Mouse (Mus musculus): ENCODE results near the gene Chit1. TPM values are rescaled to one million over a fixed set of nuclear protein-coding genes. Genes with fewer than 3 reads are reported as not detected.
A peak's percentile ranks its signal among the peaks of the same experiment; 100 is the strongest.

Gene Chit1
- polyA plus RNA-seq, 1 experiment from 2014 or later, result not detected

DNA sequence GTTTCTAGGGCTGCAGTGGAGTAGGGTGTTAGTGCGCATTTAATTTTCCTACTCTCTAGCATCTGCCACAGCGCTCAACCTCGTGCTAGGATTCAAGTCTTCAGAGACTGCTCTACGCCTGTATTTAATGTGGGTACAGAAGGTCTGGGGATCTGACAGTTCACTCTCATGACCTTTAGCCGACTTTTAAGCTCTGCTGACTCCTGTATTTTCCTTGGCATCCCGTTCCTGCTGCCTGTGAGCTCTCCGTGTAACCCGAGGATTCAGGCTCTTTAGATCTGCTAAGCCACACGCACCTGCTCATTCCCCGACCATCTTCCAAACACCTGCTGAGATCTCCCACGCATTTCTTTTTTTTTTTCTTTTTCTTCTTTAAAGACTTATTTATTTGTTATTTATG, 22.3 kb downstream of the Chit1 start:
- H3K4me2 ChIP-seq (replicated peaks), result no peak overlapping the region
- ATAC-seq, result no peak
- no peaks in the 10 kb centered on the region for H3K9me3 ChIP-seq
- H3K27ac ChIP-seq, result no peak overlapping the region
- WGBS, result 56% methylated on average over 11 of the region's 11 CpGs
- no peaks in the 10 kb centered on the region for H3K4me1 ChIP-seq (replicated peaks)
- H3K9ac ChIP-seq, result no peak overlapping the region
- H3K36me3 ChIP-seq, result no peaks in the 10 kb centered on the region
- H3K27me3 ChIP-seq (replicated peaks), result no peaks in the 10 kb centered on the region
- no peak overlapping the region for H3K4me3 ChIP-seq (replicated peaks)

DNA sequence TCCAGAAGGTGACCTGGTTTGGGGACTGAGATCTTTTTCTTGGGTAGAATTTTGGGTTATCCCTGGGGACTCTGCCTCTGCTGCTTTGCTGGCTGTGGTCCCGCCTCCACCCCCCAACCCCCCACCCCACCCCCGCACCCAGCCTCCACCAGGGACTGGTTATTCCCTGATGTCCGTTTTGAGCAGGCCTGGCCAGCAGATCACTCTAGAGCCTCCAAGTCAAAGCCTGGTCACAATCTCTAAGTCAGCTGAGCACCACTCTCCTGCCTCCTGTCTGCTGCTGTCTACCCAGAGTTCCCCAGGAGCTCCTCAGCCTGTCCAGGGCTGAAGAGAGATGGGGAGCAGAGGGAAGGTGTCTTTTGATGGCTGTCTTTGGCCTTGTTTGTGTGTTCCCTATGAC, 25.3 kb downstream of the Chit1 start:
- no peak for ATAC-seq
- no peaks in the 10 kb centered on the region for H3K4me1 ChIP-seq (replicated peaks)
- 58% methylated on average over 3 of the region's 3 CpGs for WGBS
- H3K9me3 ChIP-seq, result no peaks in the 10 kb centered on the region
- H3K4me2 ChIP-seq (replicated peaks), result no peak overlapping the region
- no peaks in the 10 kb centered on the region for H3K27me3 ChIP-seq (replicated peaks)
- no peak overlapping the region for H3K27ac ChIP-seq
- no peaks in the 10 kb centered on the region for H3K36me3 ChIP-seq
- H3K9ac ChIP-seq, result no peak overlapping the region
- no peak overlapping the region for H3K4me3 ChIP-seq (replicated peaks)

DNA sequence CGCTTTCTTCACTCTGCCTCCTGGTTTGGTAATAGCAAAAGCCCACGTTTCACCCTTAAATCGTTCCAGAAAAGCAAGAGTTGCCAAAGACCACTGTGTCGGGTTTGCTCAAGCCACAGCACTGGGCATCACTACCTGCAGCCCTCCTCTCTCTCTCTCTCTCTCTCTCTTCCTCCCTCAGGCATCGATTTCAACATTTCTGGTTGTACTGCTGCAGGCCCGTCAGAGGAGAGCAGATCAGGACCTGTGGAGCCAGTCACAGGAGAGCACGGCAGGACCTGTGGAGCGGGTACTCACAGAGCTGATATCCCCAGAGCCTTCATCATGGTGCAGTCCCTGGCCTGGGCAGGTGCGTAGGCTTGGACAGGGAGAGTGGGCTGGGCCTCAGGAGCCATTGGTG, 27.4 kb downstream of the Chit1 start:
- no peak overlapping the region for H3K27ac ChIP-seq
- no peak overlapping the region for H3K9ac ChIP-seq
- H3K4me1 ChIP-seq (replicated peaks), result no peaks in the 10 kb centered on the region
- H3K27me3 ChIP-seq (replicated peaks), result no peaks in the 10 kb centered on the region
- no peaks in the 10 kb centered on the region for H3K36me3 ChIP-seq
- no peak for ATAC-seq
- no peak overlapping the region for H3K4me3 ChIP-seq (replicated peaks)
- H3K4me2 ChIP-seq (replicated peaks), result no peak overlapping the region
- WGBS, result 83% methylated on average over 9 of the region's 9 CpGs
- H3K9me3 ChIP-seq, result no peaks in the 10 kb centered on the region

- no peak overlapping the region for H3K4me2 ChIP-seq (replicated peaks)
- no peaks in the 10 kb centered on the region for H3K36me3 ChIP-seq
- ATAC-seq, result no peak
- WGBS, result 66% methylated on average over 4 of the region's 4 CpGs
- H3K9me3 ChIP-seq, result no peaks in the 10 kb centered on the region
- no peak overlapping the region for H3K27ac ChIP-seq
- H3K9ac ChIP-seq, result no peak overlapping the region
- no peaks in the 10 kb centered on the region for H3K27me3 ChIP-seq (replicated peaks)
- H3K4me1 ChIP-seq (replicated peaks), result no peaks in the 10 kb centered on the region
- no peak overlapping the region for H3K4me3 ChIP-seq (replicated peaks)
Measured at GRCm38 (mm10) chr1:134142363-134142794, 31.3 kb downstream of the Chit1 start.

GRCm38 (mm10) chr1:134146066-134146465, 35.0 kb downstream of the Chit1 start:
- WGBS, result 86% methylated on average over 8 of the region's 8 CpGs
- H3K27ac ChIP-seq, result no peak overlapping the region
- no peak for ATAC-seq
- no peak overlapping the region for H3K4me3 ChIP-seq (replicated peaks)
- H3K9me3 ChIP-seq, result no peaks in the 10 kb centered on the region
- H3K27me3 ChIP-seq (replicated peaks), result no peaks in the 10 kb centered on the region
- no peaks in the 10 kb centered on the region for H3K4me1 ChIP-seq (replicated peaks)
- H3K4me2 ChIP-seq (replicated peaks), result no peak overlapping the region
- no peaks in the 10 kb centered on the region for H3K36me3 ChIP-seq
- no peak overlapping the region for H3K9ac ChIP-seq

GRCm38 (mm10) chr1:134150076-134150475, 39.0 kb downstream of the Chit1 start:
- Histone ChIP-seq H3K27me3 (replicated peaks) (no peaks in the 10 kb centered on the region), H3K4me1 (replicated peaks) (no peaks in the 10 kb centered on the region), H3K27ac (no peak overlapping the region), H3K9me3 (no peaks in the 10 kb centered on the region), H3K36me3 (no peaks in the 10 kb centered on the region), H3K4me2 (replicated peaks) (no peak overlapping the region), H3K4me3 (replicated peaks) (no peak overlapping the region), H3K9ac (no peak overlapping the region)
- 60% methylated on average over 8 of the region's 8 CpGs for WGBS
- no peak for ATAC-seq

- H3K4me3 ChIP-seq (replicated peaks), result no peak overlapping the region
- no peak overlapping the region for H3K4me2 ChIP-seq (replicated peaks)
- H3K27me3 ChIP-seq (replicated peaks), result no peaks in the 10 kb centered on the region
- no peaks in the 10 kb centered on the region for H3K36me3 ChIP-seq
- no peak overlapping the region for H3K27ac ChIP-seq
- ATAC-seq, result no peak
- H3K9ac ChIP-seq, result no peak overlapping the region
- H3K9me3 ChIP-seq, result no peaks in the 10 kb centered on the region
- WGBS, result 89% methylated on average over 9 of the region's 9 CpGs
- no peaks in the 10 kb centered on the region for H3K4me1 ChIP-seq (replicated peaks)
Measured at GRCm38 (mm10) chr1:134150745-134151144, 39.7 kb downstream of the Chit1 start.

- Histone ChIP-seq H3K4me1 (replicated peaks) (no peaks in the 10 kb centered on the region), H3K27ac (no peak overlapping the region), H3K9ac (no peak overlapping the region), H3K27me3 (replicated peaks) (no peaks in the 10 kb centered on the region), H3K4me2 (replicated peaks) (no peak overlapping the region), H3K4me3 (replicated peaks) (no peak overlapping the region), H3K36me3 (no peaks in the 10 kb centered on the region), H3K9me3 (no peaks in the 10 kb centered on the region)
- ATAC-seq, result peak; percentile 77
- WGBS, result 29% methylated on average over 13 of the region's 13 CpGs
Measured at GRCm38 (mm10) chr1:134151655-134152412, 40.8 kb downstream of the Chit1 start.

DNA sequence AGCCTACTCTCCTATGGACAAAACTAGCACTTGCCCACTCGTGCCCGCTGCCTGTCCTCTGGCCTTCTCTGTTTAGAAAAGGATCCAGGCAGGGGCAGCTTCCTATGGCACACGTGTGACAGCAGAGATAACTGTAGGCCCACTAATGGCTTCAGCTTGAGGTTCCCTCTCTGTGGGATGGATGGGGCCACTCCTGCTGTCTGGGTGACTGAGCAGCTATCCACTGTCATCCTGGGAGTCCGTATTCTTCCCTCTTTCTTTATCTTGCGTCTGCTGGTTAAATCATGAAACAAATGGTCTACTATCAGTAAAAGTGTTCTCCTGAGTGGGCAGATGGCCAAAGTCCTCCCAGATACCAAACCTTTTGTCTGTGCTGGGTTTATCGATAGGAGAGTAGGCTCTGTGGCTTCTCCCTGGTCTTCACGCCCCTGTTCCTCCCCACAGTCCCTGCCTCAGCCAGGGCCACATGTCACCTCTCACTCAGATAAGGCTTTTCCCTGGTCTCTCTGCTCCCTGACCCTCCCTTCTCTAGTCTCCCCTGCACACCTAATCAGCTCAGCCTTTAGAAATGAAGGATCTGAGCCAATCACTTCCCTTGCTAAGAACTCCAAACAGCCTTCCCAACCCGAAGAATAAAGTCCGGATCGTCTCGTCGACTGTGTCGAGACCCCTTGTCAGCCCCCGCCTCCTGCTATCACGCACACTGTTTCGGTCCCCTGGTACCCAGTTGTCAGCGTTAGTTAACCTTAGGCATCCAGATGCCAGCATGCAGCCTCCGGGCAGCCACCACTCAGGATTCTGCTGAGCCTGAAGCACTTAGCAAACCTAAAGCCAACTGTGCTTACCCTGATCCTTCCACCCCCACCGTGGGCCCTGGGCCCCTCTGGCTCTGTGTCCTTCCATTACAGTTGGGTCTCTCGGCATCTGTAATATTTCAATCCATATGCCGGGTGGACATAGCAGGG, 41.9 kb downstream of the Chit1 start:
- H3K4me2 ChIP-seq (replicated peaks), result no peak overlapping the region
- no peaks in the 10 kb centered on the region for H3K36me3 ChIP-seq
- WGBS, result 74% methylated on average over 21 of the region's 21 CpGs
- H3K9ac ChIP-seq, result no peak overlapping the region
- no peaks in the 10 kb centered on the region for H3K4me1 ChIP-seq (replicated peaks)
- H3K9me3 ChIP-seq, result no peaks in the 10 kb centered on the region
- no peak overlapping the region for H3K4me3 ChIP-seq (replicated peaks)
- H3K27me3 ChIP-seq (replicated peaks), result no peaks in the 10 kb centered on the region
- ATAC-seq, result no peak
- no peak overlapping the region for H3K27ac ChIP-seq

GRCm38 (mm10) chr1:134154121-134154520, 43.1 kb downstream of the Chit1 start:
- no peak for ATAC-seq
- Histone ChIP-seq H3K27me3 (replicated peaks) (no peaks in the 10 kb centered on the region), H3K4me3 (replicated peaks) (no peak overlapping the region), H3K4me2 (replicated peaks) (no peak overlapping the region), H3K4me1 (replicated peaks) (no peaks in the 10 kb centered on the region), H3K27ac (no peak overlapping the region), H3K9ac (no peak overlapping the region), H3K36me3 (no peaks in the 10 kb centered on the region), H3K9me3 (no peaks in the 10 kb centered on the region)
- 83% methylated on average over 3 of the region's 3 CpGs for WGBS

- Histone ChIP-seq H3K36me3 (no peaks in the 10 kb centered on the region), H3K4me1 (replicated peaks) (no peaks in the 10 kb centered on the region), H3K4me2 (replicated peaks) (no peak overlapping the region), H3K9ac (no peak overlapping the region), H3K27ac (no peak overlapping the region), H3K27me3 (replicated peaks) (no peaks in the 10 kb centered on the region), H3K4me3 (replicated peaks) (no peak overlapping the region), H3K9me3 (no peaks in the 10 kb centered on the region)
- WGBS, result 54% methylated on average over 3 of the region's 3 CpGs
- no peak for ATAC-seq
Measured at GRCm38 (mm10) chr1:134154655-134155054, 43.6 kb downstream of the Chit1 start.

DNA sequence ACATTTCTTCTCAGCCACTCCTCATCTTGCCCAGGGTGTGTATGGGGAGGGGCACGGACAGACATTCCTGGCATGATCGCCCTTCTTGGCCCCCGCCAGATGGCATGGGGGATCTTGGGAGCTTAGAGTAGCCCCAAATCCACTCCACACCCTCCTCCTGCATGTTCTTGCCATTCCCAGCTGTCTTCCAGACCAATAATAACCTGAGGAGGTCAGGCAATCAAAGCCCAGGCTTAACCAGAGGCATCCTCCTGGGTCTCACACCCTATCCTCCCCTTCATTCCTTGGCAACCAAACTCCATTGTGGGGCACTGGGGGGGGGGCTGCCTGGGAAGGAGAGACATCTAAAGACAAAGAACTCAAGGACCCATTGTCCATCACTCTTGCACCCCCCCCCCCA, 49.4 kb downstream of the Chit1 start:
- ATAC-seq, result no peak
- Histone ChIP-seq H3K4me1 (replicated peaks) (no peaks in the 10 kb centered on the region), H3K27me3 (replicated peaks) (no peaks in the 10 kb centered on the region), H3K9ac (no peak overlapping the region), H3K27ac (no peak overlapping the region), H3K4me3 (replicated peaks) (no peak overlapping the region), H3K9me3 (no peaks in the 10 kb centered on the region), H3K36me3 (no peaks in the 10 kb centered on the region), H3K4me2 (replicated peaks) (no peak overlapping the region)
- WGBS, result 86% methylated on average over 3 of the region's 3 CpGs

All from intestine, embryonic 15.5 days (tissue).